Mouse (Mus musculus) hindbrain, embryonic 15.5 days (tissue): ENCODE results near the gene Vmn1r233. TPM values are rescaled to one million over a fixed set of nuclear protein-coding genes. Genes with fewer than 3 reads are reported as not detected.

ENCODE experiments used
- ATAC-seq: fragments of 200-750 bp; cut with Nextera tagmentation; 2 replicates; pipeline ENCODE4 v1.8.0; 2017; ENCODE audit warnings: low read depth, moderate number of reproducible peaks, moderate TSS enrichment; ENCODE audit not compliant: low FRiP score
- H3K27ac ChIP-seq: fragments of 300-500 bp; sonication (generic); replicated peaks from 2 replicates; pipeline ENCODE4 v1.5.1; 2015; ENCODE audit warnings: mild to moderate bottlenecking, inconsistent platforms
- H3K27me3 ChIP-seq: fragments of 300-500 bp; sonication (generic); 2 replicates; pipeline ENCODE4 v1.6.1; 2015; ENCODE audit warnings: control low read depth, inconsistent platforms
- H3K36me3 ChIP-seq: fragments of 300-500 bp; sonication (generic); 2 replicates; pipeline ENCODE4 v1.6.1; 2015; ENCODE audit warnings: control low read depth, inconsistent platforms
- H3K4me1 ChIP-seq: fragments of 300-500 bp; sonication (generic); replicated peaks from 2 replicates; pipeline ENCODE4 v1.6.1; 2015; ENCODE audit warnings: control low read depth, inconsistent platforms
- H3K4me2 ChIP-seq: fragments of 300-500 bp; sonication (generic); 2 replicates; pipeline ENCODE4 v1.6.1; 2015; ENCODE audit warnings: moderate library complexity, mild to moderate bottlenecking, inconsistent platforms
- H3K4me3 ChIP-seq: fragments of 300-500 bp; sonication (generic); 2 replicates; pipeline ENCODE4 v1.5.1; 2015; ENCODE audit warnings: mild to moderate bottlenecking, inconsistent platforms
- H3K9ac ChIP-seq: fragments of 300-500 bp; sonication (generic); 2 replicates; pipeline ENCODE4 v1.6.1; 2015; ENCODE audit warnings: inconsistent platforms
- H3K9me3 ChIP-seq: fragments of 300-500 bp; sonication (generic); 2 replicates; pipeline ENCODE4 v1.6.1; 2016; ENCODE audit warnings: control low read depth, inconsistent platforms
- WGBS: fragments of 180-500 bp; shearing (Covaris S2); methylation state at CpG from one replicate; pipeline ENCODE4 v1.1.7; 2015; 5-methylcytosine and 5-hydroxymethylcytosine counted together
- polyA plus RNA-seq: library from polyadenylated mRNA; unstranded; fragments of >200 nt; fragmentation: Nextera tagmentation; extraction: Ambion mirVana; gene quantifications from 2 replicates; pipeline ENCODE4 v1.2.1, GENCODE M21; 2015

Vmn1r233 gene
- polyA plus RNA-seq = not detected in 2 replicates

- no peaks in the 10 kb centered on the region for H3K4me1 ChIP-seq
- no peak within 1 kb of the TSS for H3K4me2 ChIP-seq
- H3K9me3 ChIP-seq = no peaks in the 10 kb centered on the region
- H3K27me3 ChIP-seq = no peaks in the 10 kb centered on the region
- no peak for ATAC-seq
- H3K27ac ChIP-seq = no peak within 1 kb of the TSS
- no peak within 1 kb of the TSS for H3K4me3 ChIP-seq
- no peaks in the 10 kb centered on the region for H3K36me3 ChIP-seq
- no peak within 1 kb of the TSS for H3K9ac ChIP-seq
Observed at GRCm38 (mm10) chr17:20996364-20996763, at the start of gene Vmn1r233. Gene Vmn1r233 (minus strand): TSS chr17:20996464.

DNA sequence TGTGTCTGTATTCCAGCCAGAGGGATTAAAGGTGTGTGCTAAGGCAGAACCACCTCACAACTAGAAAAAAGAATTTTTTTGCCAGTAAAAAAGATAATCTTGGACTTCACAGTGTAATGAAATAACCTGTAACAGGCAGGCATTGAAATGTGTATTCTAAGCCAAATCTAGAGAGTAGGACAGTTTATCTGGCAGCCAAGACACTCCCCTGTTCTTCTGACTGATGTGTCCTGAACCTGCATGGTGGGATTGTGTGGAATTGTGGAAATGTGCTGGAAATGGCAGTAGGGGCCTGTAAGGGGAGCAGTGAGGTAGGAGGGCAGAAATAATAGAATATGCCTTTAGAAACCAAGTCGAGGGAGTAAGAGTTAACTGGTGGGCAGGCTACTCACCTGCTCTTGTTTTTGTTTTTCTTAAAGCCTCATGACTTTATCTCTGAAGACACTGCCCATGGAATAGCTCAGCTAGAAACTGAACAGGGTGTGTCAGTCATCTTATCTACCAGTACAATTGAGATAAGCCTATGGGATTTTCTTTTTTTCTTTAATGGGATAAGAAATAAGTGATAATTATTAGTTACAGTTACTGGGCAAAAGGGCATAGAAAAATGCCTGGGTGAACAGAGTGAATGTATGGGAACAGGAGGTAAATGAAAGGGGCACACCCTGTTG lies 22.3 kb upstream of the Vmn1r233 start:
- H3K27me3 ChIP-seq = no peaks in the 10 kb centered on the region
- no peak overlapping the region for H3K27ac ChIP-seq
- no peak overlapping the region for H3K4me2 ChIP-seq
- no peaks in the 10 kb centered on the region for H3K9me3 ChIP-seq
- H3K36me3 ChIP-seq = peaks cover 73% of the 10 kb centered on the region
- WGBS = 97% methylated on average over 1 of the region's 1 CpGs
- H3K4me1 ChIP-seq = no peaks in the 10 kb centered on the region
- H3K9ac ChIP-seq = no peak overlapping the region
- H3K4me3 ChIP-seq = no peak overlapping the region
- no peak for ATAC-seq

GRCm38 (mm10) chr17:21009726-21010125 lies 13.5 kb upstream of the Vmn1r233 start:
- Histone ChIP-seq H3K27ac (peak overlapping the region; percentile 91), H3K4me3 (peak overlapping the region; percentile 71), H3K36me3 (peaks cover 23% of the 10 kb centered on the region), H3K9ac (peak overlapping the region; percentile 75), H3K4me1 (peaks cover 22% of the 10 kb centered on the region), H3K9me3 (no peaks in the 10 kb centered on the region), H3K4me2 (peak overlapping the region; percentile 83), H3K27me3 (no peaks in the 10 kb centered on the region)
- no peak for ATAC-seq
- 41% methylated on average over 1 of the region's 1 CpGs for WGBS

- no peaks in the 10 kb centered on the region for H3K27me3 ChIP-seq
- peak within 1 kb of the TSS; percentile 71 for H3K4me3 ChIP-seq
- peak; percentile 98 for ATAC-seq
- 5% methylated on average over 36 of the region's 36 CpGs for WGBS
- H3K27ac ChIP-seq = peak within 1 kb of the TSS; percentile 91
- H3K9ac ChIP-seq = peak within 1 kb of the TSS; percentile 75
- peaks cover 19% of the 10 kb centered on the region for H3K36me3 ChIP-seq
- no peaks in the 10 kb centered on the region for H3K9me3 ChIP-seq
- peaks cover 22% of the 10 kb centered on the region for H3K4me1 ChIP-seq
- H3K4me2 ChIP-seq = peak within 1 kb of the TSS; percentile 83
Observed at GRCm38 (mm10) chr17:21008382-21009331, 12.4 kb upstream of the Vmn1r233 start, which contains the start of gene Zfp160. Gene Zfp160 (plus strand): TSS chr17:21008903.

DNA sequence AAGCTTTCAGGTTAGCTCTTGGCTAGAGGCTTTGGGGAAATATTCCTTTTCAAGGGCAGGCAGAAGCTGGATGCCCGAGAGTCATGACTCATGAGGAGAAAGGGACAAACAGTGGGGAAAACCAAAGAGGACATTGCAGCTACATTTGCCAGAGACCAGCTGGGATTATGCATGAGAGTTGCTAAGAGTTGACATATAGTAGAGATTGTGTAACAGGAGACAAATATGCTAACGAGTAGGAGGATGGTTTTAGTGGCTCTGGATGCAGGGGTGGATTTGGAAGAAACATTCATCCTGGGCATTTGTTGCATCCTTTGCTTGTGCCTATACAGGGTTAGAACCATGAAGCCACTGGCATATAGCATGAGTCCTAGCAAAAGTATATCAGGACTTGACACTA lies 2.5 kb downstream of the Vmn1r233 start:
- H3K4me3 ChIP-seq = no peak overlapping the region
- no peaks in the 10 kb centered on the region for H3K9me3 ChIP-seq
- H3K36me3 ChIP-seq = no peaks in the 10 kb centered on the region
- H3K9ac ChIP-seq = no peak overlapping the region
- H3K27me3 ChIP-seq = no peaks in the 10 kb centered on the region
- no peak for ATAC-seq
- WGBS = 76% methylated on average over 2 of the region's 2 CpGs
- no peaks in the 10 kb centered on the region for H3K4me1 ChIP-seq
- no peak overlapping the region for H3K4me2 ChIP-seq
- H3K27ac ChIP-seq = no peak overlapping the region

GRCm38 (mm10) chr17:20966681-20967080 lies 29.6 kb downstream of the Vmn1r233 start:
- no peak overlapping the region for H3K4me3 ChIP-seq
- H3K4me1 ChIP-seq = no peaks in the 10 kb centered on the region
- H3K9me3 ChIP-seq = no peaks in the 10 kb centered on the region
- ATAC-seq = no peak
- H3K4me2 ChIP-seq = no peak overlapping the region
- H3K27ac ChIP-seq = no peak overlapping the region
- H3K36me3 ChIP-seq = peaks cover 81% of the 10 kb centered on the region
- H3K27me3 ChIP-seq = no peaks in the 10 kb centered on the region
- no peak overlapping the region for H3K9ac ChIP-seq

- WGBS = 88% methylated on average over 4 of the region's 4 CpGs
- H3K27ac ChIP-seq = no peak overlapping the region
- no peak for ATAC-seq
Observed at GRCm38 (mm10) chr17:20965421-20965820, 30.8 kb downstream of the Vmn1r233 start.

DNA sequence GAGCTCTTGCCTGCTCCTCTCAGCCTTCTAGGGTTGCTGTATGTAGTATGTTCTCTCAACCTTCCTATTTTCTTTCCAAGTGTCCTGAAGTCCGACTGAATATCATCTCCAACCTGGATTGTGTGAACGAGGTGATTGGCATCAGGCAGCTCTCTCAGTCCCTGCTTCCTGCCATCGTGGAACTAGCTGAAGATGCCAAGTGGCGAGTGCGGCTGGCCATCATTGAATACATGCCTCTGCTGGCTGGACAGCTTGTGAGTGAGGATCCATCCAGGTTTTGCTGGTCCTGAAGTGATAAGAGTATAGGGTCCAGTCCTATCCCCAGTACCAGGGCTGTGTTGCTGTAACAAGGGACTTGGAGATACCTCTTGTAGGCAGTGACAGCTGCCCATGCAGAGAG lies 35.9 kb downstream of the Vmn1r233 start:
- 95% methylated on average over 5 of the region's 5 CpGs for WGBS

More at GRCm38 (mm10) chr17:20965421-20965820, 30.8 kb downstream of the Vmn1r233 start:
- Histone ChIP-seq H3K4me1 (no peaks in the 10 kb centered on the region), H3K4me2 (no peak overlapping the region), H3K9me3 (no peaks in the 10 kb centered on the region), H3K36me3 (peaks cover 94% of the 10 kb centered on the region), H3K4me3 (no peak overlapping the region), H3K27me3 (no peaks in the 10 kb centered on the region), H3K9ac (no peak overlapping the region)

DNA sequence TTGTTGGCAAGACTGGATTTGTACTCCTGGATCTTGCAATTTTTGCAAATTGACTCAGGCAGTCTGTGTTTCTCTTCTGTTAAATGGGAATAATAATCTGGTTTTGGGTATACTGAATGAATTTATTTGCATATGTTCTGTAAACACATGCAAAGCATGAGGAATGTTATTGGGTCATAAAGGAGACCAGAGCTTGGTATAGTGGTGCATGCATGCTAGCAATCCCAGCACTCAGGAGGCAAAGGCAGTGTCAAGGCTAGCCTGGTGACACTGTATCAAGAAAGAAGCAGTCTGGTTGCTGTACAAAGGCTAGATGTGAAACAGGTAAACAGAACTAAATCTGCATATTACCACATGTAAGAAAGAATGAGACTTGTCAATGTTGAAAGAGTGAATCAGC lies 49.6 kb downstream of the Vmn1r233 start:
- Histone ChIP-seq H3K27ac (peak overlapping the region; percentile 97; the same call in 1 of the 2 replicates), H3K9me3 (no peaks in the 10 kb centered on the region), H3K4me2 (peak overlapping the region; percentile 84), H3K36me3 (0 out of 2 replicates have a peak, but pooled peaks cover under 1% of the 10 kb centered on the region), H3K4me3 (peak overlapping the region; percentile 82), H3K27me3 (no peaks in the 10 kb centered on the region), H3K4me1 (peaks cover 46% of the 10 kb centered on the region), H3K9ac (peak overlapping the region; percentile 92)
- ATAC-seq = no peak

More for the DNA sequence above, 35.9 kb downstream of the Vmn1r233 start:
- Histone ChIP-seq H3K4me3 (no peak overlapping the region), H3K4me1 (no peaks in the 10 kb centered on the region), H3K9ac (no peak overlapping the region), H3K27me3 (no peaks in the 10 kb centered on the region), H3K36me3 (peaks cover 98% of the 10 kb centered on the region), H3K27ac (no peak overlapping the region), H3K4me2 (no peak overlapping the region), H3K9me3 (no peaks in the 10 kb centered on the region)
- no peak for ATAC-seq

- ATAC-seq = no peak
- Histone ChIP-seq H3K36me3 (no peaks in the 10 kb centered on the region), H3K27ac (peak overlapping the region; percentile 97), H3K9ac (peak overlapping the region; percentile 92), H3K9me3 (no peaks in the 10 kb centered on the region), H3K4me2 (peak overlapping the region; percentile 84), H3K4me1 (peaks cover 46% of the 10 kb centered on the region), H3K4me3 (peak overlapping the region; percentile 82), H3K27me3 (no peaks in the 10 kb centered on the region)
- WGBS = 1% methylated on average over 13 of the region's 13 CpGs
Observed at GRCm38 (mm10) chr17:20946026-20946565, 50.2 kb downstream of the Vmn1r233 start.

GRCm38 (mm10) chr17:20944985-20945891 lies 51.0 kb downstream of the Vmn1r233 start, which contains the start of gene Ppp2r1a:
Gene Ppp2r1a (plus strand): TSS chr17:20945311.
- peak within 1 kb of the TSS; percentile 84 for H3K4me2 ChIP-seq
- H3K27ac ChIP-seq = peak within 1 kb of the TSS; percentile 97
- peak within 1 kb of the TSS; percentile 82 for H3K4me3 ChIP-seq
- H3K9me3 ChIP-seq = no peaks in the 10 kb centered on the region
- H3K27me3 ChIP-seq = no peaks in the 10 kb centered on the region
- peak within 1 kb of the TSS; percentile 92 for H3K9ac ChIP-seq
- H3K4me1 ChIP-seq = peaks cover 46% of the 10 kb centered on the region
- WGBS = under 1% methylated on average over 69 of the region's 69 CpGs
- peak; percentile 99 for ATAC-seq
- H3K36me3 ChIP-seq = no peaks in the 10 kb centered on the region
